Mouse (Mus musculus) granulocyte monocyte progenitor cell, adult 5-6 weeks (primary cell): ENCODE data around the gene Metap2. TPM values are rescaled to one million over a fixed set of nuclear protein-coding genes. Genes with fewer than 3 reads are reported as not detected.
"Not testable (repeated sequence)": the region's sequence is repeated elsewhere in the genome, so short reads cannot be mapped to it uniquely, and the experiment has no call there.

Experiments used
- ATAC-seq: replicated peaks from 2 replicates; pipeline ENCODE4 v1.8.0; 2016; ENCODE audit warnings: mild to moderate bottlenecking, moderate TSS enrichment, inconsistent platforms; ENCODE audit not compliant: poor library complexity, severe bottlenecking
- total RNA-seq, 2 experiments: library from RNA; stranded (forward) in 1 of 2; stranded (reverse) in 1 of 2; fragments of 200-712, 200-1000 nt in 1 of 2; fragments of >200 nt in 1 of 2; fragmentation: Nextera tagmentation in 1 of 2; gene quantifications; 2 replicates each; pipeline ENCODE4 v1.2.3; 2014 to 2017

Metap2 gene
- total RNA-seq, 2 experiments from 2014 or later = 214 to 337 TPM

DNA sequence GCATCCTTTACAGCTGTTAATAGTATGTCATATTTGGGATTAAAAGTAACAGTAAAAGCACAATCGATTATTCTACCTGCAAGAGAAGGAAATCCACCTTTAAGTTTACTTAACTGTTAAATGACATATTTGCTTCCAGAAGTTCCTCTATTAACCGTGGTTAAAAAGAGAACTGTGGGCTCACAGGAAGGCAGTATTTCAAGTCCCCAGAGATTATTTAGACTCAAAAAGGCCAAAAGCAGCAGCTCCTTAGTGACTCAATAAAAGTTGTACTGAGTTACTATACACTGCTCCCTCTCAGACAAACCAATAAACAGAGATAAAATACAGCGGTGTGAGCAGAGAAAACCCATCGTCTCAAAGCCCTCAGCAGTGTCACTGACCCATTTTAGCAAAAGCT is 28.0 kb downstream of the Metap2 start:
- ATAC-seq = no peak

DNA sequence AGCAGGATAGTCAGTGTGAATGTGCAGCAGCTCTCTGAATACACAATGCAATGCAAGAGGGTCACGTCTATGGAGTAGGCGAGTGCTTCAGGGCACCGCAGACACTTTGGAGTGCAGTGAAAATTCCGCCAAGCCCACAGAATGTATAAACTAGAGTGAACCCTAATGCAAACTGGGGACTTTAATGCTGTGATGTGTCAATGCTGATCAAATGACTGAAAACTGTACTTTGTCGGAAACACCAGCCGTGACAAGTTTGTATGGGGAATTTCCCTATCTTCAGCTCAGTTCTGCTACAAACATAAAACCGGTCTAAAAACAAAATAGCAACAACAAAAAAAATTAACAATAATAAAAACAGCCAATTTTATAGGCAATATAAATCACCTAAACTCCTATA is 28.5 kb downstream of the Metap2 start:
- no peak for ATAC-seq

- ATAC-seq = no peak
These were observed 40.8 kb downstream of the Metap2 start for GRCm38 (mm10) chr10:93856095-93856494.

DNA sequence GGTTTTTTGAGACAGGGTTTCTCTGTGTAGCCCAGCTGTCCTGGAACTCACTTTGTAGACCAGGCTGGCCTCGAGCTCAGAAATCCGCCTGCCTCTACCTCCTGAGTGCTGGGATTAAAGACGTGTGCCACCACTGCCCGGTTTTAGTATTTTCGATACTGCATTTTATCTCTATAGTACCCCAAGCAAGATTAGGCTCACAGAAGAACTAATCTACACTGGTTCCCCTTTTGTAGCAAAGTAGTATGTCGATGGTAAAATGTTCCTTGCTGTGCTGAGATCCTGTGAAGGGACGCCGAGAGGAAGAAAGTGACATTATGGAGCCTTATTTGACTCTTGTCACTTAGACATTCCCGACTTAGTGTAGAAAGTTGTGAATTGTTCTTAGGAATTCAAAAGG is 41.8 kb downstream of the Metap2 start:
- ATAC-seq = no peak

- no peak for ATAC-seq
These were observed 50.2 kb downstream of the Metap2 start for GRCm38 (mm10) chr10:93846706-93847105.

- ATAC-seq = not testable (repeated sequence)
These were observed 61.8 kb downstream of the Metap2 start for GRCm38 (mm10) chr10:93835115-93835514.

GRCm38 (mm10) chr10:93834394-93834745 is 62.5 kb downstream of the Metap2 start:
- no peak for ATAC-seq

DNA sequence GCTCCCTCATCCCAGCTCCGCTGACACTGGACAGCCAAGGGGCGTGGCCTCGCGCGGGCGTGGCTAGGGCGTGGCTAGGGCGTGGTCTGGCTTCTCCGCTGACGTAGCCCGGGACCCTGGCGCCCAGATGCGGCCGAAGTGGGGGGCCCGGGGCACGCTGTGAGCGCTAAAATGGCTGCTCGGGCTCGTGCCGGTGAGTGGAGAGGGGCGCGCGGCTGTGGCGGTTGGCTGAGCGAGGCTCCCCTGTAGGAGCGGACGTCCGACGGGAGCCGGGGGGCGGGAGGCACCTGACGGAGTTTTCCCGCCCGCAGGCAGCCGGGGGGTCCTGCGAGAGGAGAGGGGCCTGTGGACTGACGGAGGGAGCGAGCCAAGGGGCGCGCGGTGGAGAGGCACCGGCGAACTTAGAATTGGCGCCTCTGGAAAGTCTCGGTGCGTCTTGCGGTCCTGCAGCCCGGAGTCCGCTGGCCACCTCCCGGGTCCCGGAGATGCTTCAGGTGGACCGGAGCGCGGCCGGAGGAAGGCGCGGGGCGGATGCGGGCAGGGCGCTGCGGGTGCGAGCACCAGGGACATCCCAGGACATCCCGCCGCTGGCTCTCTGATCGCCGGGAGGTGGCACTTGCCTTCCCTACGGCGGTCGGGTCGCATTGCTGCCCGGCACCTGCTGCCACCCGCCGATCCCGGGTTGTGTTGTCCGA is 63.0 kb downstream of the Metap2 start:
- ATAC-seq = peak; percentile 89

DNA sequence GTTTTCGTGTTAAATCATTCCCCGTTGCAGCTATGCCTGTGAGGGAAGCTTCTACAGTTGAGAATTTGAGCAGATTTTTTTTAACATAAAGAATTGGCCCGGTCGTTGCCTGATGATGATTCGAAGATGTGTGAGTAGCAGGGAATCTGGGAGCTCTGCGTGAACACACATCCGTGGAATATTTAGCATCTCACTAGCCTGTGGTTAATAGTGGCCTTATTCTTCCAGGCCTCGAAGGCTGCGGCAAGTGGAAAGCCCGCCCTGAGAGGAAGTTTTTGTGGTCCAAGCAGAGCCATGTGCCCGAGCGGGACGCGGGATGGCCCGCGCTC is 63.6 kb downstream of the Metap2 start:
- ATAC-seq = no peak

DNA sequence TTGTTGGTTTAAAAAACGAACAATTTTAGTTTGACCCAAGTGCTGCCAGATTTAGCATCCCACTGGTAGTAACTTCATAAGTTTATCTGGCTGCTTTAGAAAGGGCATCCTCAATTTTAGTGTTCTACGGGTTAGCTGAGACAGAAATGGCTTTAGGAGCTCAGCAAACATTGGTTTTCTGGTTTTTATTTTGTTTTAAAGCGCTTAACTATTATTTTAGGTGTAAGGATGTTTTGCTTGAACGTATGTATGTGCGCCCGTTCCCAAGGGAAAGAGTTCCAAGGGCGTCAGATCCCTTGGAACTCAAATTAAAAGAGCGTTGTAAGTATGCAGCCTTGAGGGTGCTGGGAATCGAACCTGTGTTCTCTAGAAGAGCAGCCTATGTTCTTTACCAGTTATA is 64.1 kb downstream of the Metap2 start:
- no peak for ATAC-seq

GRCm38 (mm10) chr10:93831730-93832574 is 64.9 kb downstream of the Metap2 start:
- no peak for ATAC-seq

DNA sequence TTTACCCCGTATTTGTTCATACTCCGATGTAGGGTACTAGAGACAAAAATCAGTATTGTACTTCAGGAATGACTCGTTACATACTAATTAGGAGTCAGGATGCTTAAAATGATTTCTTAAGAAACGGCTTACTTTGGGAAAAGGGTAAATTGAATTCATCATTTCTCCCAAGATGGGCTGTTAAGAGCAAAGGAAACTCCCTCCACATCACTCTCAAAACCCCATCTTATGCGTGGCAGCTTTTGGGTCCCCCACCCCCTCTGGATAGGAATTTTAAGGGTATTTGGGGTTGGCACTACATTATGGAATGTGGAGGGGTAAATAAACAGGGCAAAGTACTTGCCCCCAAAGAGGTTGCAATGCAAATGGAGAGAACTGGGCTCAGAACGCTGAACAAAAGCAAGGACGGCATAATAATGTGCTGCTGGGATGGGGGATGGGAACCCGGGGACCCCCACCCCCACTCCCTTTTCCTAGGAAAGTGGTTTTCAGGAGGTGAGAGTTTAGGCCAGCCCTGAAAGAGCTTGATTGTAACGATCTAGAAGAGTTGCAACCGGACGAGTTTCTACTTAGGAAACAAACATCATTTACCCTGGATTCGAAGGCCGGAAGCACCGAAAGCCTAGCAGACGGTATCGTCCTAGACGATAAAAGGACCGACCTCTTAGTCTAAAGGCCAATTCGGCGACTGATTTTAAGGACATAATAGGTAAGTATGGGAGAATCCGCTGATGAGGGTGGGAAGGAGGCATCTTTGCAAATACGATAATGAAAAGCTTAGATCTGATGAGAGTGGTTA is 65.8 kb downstream of the Metap2 start, which contains the start of gene Usp44:
TSS of gene Usp44 (plus strand) at position 625 of the 799 bp plus-strand sequence.
- ATAC-seq = no peak

DNA sequence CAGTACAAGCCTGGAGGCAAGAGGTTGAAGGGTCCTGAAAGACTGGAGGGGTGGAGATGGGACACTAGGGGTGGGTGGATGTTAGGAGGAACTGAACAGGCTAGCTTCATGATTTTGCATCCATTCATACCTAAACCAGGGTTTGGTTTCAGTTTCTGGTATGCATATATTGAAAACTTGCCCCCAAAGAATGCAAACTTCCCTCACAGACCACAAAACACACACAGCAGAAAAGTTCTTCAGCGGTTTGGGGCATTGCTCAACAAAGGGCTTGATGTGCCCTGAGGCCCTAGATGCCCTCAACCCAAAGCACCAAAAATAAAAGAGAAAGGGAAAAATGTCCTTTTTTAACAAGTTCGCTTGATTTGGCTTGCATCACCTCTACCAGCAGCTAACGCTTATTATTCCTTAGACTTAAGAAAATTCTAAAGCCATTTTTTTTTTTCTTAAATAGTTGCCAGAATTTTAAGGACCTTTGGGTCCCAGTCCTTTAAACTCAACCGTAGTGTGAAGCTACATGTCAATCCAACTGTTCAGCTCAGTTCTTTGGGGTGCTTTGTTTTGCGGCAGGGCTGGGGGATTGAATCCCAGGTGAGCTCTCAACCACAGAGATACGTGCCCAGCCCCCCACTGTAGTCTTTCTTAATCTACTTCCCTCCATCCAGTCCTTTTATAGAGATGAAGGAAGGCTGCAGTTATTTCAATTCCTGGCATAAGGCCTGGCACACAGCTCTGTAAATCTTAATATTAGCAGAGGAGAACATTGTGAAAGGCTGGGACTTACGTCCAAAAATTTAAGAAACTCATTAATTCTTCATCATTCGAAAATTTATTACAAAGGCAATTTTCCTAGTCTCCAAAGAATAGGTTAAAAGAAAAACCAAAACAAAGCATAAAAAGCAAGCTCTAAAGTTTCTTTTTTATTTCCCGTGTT is 66.7 kb downstream of the Metap2 start:
- ATAC-seq = peak; percentile 84

- ATAC-seq = peak; percentile 88
These were observed 78.2 kb downstream of the Metap2 start for GRCm38 (mm10) chr10:93818661-93819060.

DNA sequence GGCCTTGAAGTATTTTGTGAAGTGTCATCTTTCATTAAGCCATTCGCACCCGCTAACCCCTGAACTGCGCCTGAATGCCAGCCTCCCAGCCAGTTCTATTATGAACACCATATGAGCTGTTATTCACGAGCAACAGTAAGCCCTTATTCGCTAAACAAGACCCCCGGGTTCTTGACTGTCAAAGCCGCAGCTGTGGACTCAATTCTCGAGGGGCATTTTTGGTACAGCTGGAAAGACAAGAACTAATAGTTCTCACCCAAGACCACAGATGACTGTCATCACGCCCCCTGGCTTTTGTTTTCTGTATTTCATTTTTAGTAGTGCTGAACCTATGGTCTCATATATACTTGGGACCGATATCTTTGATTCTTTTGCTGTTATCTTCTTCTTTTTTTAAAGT is 83.1 kb downstream of the Metap2 start:
- ATAC-seq = no peak

GRCm38 (mm10) chr10:93812774-93813415 is 84.0 kb downstream of the Metap2 start:
- no peak for ATAC-seq

- no peak for ATAC-seq
These were observed 84.8 kb downstream of the Metap2 start for GRCm38 (mm10) chr10:93812098-93812497.

DNA sequence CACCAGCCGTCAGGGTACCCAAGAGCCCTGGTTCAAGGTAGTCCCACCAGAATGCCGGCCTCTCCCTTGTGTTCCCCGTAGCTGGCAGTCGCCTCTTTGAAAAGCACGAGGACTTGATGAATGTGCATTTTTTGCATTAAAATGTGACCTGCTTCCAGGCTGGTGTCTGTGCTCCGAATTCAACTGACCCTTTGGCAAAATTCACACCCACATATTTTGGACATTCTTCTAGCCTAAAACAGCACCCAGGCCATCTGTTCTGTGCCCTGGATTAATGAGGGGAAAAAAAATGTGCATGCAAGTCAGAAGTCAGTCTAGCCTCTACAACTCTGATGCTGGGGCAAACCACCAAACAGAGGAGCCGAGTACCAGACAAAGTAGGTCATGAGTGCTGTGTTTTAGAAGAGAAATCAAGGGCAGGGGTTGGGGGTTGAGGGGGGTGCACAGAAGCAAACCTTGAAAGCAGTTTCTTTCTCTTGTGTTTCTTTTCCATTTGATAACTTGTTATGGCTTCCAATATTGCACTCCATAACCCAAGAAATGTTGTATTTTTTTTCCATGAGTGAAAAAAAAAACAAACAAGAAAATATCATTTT is 86.2 kb downstream of the Metap2 start:
- ATAC-seq = no peak

- ATAC-seq = not testable (repeated sequence)
These were observed 87.5 kb downstream of the Metap2 start for GRCm38 (mm10) chr10:93809438-93809837.
